Mouse (Mus musculus): ENCODE measurements around the gene Rnf208.

Gene Rnf208

DNA sequence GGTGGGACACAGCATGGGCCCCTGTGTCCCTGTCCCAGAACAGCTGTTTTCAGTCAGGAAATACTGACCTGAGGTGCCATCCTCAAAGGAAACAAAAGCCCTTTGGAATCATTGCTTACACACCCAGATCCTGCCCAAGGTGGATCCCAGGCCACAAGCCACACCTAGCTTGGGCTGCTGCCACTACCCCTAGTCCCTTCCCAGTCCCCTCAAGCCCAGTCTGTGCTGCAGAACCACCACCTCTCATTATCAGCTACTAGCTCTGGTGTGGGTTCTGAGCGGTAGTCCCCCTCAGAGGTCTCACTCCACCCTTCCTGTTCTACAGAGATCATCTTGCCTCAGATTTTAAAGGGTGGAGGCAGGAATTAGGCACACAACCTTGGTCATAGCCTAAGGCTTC, 44.3 kb downstream of the Rnf208 start:
- peak; percentile 11 for DNase-seq

DNA sequence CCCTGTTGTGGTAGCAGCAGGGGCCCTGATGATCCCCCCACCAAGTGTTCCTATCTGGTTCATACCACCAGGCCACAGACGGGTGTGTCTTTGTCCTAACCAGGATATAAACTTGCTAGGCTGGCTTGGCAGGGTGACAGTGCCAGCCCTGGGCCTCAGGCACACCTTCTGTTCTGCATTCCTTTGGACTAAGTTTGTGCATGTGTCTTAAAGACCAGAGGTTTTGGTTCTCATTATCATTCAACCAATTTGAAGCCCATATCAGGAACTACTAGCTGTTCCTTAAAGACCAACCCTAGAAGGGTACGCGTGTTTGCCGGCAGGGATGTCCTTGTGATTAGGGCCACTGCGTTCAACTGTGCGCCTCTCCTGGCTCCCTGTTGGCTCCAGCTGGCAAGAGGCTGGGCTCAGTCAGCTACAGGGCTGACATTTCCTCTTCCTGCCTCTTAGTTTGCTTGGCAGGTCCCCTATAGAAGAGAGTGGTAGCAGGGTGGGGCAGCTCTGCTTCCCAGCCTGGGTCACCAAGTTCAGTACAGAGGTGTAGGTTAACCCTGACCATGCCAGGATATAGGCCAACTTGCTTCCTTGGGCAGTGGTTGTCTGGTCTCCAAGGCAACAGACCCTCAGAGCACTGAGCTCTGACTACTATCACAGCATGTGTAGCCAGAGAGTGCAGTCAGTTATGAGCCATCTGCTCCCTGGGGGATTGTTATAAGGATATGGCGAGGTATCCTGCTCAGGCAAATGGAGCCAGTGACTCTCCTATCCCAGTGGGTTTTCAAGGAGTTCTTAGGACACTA, 45.0 kb downstream of the Rnf208 start:
- DNase-seq = peak; percentile 15

DNA sequence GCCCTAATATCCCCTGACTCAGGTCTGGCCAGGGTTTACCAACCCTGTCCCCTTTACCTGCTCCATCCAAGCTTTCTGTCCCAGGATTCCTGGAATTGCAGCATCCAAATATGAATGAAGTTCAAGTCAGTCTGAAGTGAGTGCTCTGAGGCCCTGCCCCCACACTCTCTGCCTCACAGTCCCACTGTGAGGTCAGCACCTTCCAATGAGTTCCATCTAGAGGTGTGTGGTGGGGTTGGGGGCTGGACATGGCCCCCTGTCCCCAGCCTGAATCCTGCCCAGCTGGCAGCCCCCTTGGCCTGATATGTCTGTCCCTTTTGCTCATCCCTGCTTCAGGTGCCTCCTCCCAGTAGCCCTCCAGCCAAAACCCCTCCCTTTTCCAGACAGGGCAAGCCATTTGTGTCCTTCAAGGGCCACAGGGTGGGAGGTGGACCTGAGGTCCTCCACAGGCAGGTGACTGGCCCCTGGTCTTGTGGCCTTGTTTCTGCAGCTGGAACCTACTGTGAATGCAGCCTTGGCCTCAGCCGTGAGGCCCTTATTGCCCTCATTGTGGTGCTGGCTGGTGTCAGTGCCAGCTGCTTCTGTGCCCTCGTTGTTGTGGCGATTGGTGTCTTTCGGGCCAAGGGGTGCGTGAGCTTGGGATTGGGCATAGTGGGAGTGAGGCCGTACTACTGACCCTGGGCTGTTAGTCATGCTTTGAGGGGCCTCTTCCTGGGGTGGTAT, 46.0 kb downstream of the Rnf208 start, which contains the start of gene Tmem210:
Gene Tmem210, plus strand, starts transcription at position 219 of the 723 bp plus-strand sequence.
- peak; percentile 19 for DNase-seq

DNA sequence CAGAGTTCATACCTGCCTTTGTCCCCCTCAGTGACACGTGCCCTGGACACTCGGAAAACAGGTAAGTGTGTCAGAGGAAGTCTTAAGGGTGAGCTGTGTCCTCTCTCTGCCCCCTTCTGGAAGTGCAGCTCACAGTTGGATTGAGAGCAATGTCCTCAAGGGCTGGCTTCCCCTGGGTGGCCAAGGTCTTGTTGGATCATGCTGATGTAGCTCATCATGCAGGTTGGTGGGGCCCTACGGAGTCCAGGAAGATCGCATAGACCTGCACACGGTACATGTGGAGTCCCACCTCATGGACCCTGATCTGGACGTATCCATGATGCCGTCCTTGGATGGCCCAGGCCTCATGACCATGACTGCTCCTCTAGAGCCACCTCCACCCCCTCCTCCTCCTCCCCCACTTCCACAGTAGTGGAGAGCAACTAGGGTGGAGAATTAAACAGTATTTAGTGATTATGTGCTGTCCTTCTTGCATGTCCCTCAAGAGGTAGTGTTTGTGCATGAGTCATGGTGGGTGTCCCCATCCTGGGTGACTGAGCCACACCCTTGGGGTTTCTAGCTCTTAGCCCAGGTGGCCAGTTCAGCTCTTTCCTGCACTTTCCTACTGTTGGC, 46.8 kb downstream of the Rnf208 start:
- no peak for DNase-seq

DNA sequence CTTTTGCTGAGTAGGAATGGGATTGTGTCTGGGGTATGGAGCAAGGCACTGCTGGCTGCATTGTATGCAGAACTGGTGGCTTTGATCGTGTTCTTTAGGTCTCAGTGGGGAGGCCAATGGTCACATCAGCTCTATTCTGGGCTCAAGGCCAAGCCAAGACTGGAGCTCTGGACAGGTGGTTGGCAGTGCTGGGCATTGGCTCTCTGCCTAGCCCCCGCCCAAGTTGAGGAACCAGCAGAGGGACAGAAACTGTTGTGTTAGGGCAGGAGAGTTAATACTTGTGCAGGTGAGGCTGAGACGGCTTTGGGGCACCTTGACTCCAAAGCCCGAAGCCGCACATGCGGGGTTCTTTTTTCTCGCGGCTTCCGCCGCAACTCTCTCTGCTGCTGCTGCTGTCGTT, 47.6 kb downstream of the Rnf208 start, which contains the start of gene Lrrc26:
Gene Lrrc26, plus strand, starts transcription at position 265 of the 400 bp plus-strand sequence.
- DNase-seq = peak; percentile 14

DNA sequence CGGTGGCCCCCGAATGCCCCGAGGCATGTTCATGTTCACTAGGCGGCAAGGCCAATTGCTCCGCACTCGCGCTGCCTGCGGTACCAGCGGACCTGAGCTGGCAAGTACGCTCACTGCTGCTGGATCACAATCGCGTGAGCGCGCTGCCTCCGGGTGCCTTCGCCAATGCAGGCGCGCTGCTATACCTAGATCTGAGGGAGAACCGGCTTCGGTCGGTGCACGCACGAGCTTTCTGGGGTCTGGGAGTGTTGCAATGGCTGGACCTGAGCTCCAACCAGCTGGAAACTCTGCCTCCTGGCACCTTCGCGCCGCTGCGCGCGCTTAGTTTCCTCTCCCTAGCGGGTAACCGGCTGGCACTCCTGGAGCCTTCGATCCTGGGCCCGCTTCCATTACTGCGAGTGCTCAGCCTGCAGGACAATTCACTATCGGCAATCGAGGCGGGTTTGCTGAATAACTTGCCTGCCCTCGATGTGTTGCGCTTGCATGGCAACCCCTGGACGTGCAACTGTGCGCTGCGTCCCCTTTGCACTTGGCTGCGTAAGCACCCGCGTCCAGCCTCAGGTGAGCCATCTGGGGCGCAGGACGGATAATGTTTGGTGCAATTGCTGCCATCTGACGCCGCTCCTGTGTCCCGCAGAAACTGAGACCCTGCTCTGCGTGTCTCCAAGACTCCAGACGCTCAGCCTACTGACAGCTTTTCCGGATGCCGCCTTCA, 48.2 kb downstream of the Rnf208 start:
- DNase-seq = peak; percentile 79

DNA sequence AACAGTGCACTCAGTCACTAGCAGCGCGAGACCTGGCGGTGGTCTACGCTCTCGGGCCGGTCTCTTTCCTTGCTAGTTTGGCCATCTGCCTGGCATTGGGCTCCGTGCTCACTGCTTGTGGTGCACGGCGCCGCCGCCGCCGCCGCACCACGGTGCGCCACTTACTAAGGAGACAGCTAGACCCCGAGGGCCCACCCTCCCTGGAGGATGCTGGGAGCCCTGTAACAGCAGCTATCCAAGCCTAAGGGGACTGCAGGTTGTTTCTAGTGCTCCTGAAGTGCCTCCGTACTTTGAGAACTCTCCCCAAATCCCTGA, 48.7 kb downstream of the Rnf208 start:
- peak; percentile 59 for DNase-seq

DNA sequence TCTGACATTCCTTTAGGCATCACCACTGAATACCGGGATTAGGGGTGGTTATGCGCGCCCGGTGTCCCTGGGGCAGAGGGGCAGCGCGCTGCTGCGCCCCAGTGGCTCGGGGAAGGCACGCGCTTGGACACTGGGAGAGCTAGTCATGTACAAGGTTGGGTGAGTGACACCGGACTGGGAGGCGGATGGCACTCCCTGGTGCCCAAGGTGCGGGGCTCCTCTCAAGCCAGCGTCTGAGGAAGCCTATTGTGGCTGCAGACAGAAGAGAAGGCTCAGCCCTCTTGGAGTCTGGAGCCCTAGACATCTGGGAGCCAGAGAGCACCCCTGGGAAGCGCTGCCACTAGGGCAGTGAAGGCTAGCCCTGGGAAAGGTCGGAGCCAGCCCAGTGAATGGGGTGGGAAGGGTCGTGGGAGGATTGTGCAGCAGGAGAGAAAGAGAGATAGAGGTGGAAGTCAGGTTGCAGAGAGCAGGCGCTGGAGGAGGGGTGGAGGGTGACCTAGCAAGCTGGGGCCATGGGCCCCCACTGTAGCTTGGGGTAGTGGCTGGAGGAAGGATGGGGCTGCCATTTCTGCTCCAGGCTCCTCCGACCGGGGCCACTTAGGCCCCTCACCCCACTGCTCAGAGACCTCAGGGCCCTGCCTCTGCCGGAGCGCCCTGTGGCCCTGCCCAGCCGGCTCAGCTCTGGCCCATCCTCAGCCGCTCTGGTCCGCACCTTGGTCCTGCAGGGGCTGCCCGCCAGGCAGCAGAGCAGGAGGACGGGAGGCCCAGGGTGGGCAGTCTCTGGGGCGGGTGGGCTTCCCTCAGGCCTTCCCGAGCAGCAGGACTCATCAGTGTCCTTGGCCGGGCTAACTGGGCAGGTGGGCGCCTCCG, 49.4 kb downstream of the Rnf208 start:
- DNase-seq = no peak

DNA sequence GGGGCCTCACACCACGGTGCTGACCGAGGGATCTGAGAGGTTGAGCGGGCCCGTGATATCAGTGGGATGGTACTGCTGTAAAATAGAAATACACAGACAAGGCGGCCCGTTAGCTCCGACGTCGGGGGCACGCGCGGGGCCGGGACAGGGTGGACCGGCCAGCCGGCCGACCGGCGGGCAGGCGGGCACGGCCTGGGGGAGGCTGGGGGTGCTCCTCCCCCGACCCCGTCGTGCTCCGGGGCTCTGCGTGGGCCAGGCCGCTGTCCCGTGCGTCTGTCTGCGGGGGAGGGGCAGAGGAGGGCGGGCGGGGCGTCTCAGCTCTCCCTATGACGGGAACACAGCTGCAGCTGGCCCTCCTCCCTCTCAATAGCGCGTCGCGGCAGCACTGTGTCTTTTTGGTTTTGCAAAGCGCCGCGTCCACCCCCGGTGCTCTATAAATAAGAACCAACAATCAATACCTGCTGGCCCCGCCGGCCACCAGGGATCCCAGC, 50.0 kb downstream of the Rnf208 start:
- DNase-seq = peak; percentile 57

DNA sequence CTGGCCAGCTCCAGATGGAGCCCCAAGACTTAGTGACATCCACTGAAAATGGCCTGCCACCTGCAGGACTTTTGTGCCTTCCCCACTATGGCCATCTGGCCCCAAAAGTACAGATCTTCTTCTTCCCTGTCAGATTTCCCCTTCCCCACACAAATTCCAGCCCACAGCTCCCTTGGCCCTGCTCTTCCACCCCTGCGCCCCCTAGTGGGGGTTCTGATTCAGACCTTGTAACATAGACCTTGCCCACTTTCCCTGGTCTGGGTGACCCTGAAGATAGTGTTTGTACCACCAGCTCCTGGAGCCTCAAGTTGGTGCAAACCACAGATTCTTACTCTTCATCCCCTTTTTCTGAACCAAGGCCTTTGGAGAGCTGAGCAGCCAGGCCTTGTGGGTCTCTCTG, 50.8 kb downstream of the Rnf208 start:
- DNase-seq = peak; percentile 64

DNA sequence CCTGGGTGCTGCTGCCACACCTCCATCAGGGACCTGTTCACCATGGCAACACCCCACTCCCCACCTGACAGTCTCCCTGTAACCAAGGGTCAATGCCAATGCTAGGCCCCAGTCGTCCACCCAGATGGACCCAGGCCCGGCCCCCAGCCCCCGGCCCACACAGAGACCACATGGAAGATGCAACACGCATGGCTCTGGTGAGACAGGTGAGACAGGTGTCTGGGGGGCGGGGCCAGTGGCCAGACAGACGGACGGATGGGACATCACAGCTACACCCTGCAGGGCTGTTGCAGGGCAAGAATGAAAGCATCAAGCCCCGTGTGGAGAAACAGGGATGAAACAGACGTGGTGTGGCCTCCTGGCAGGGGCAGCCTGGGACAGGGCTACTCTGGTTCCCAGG, 51.7 kb downstream of the Rnf208 start:
- DNase-seq = no peak

Data from right cerebral cortex, postnatal 25 days (tissue).